Mouse (Mus musculus) C2C12 (cell line): Measurements from ENCODE around the gene Hpn.

Experiments
- CTCF ChIP-seq: IDR thresholded peaks from one replicate; pipeline ENCODE4 v1.5.1; 2011; ENCODE audit not compliant: control insufficient read depth, insufficient read depth, insufficient read length
- FOSL1 ChIP-seq: IDR thresholded peaks from one replicate; pipeline ENCODE4 v1.8.0; 2011; ENCODE audit warnings: mild to moderate bottlenecking, low read length; ENCODE audit not compliant: poor library complexity, insufficient read depth, severe bottlenecking
- MAX ChIP-seq: IDR thresholded peaks from one replicate; pipeline ENCODE4 v1.6.1; 2011; ENCODE audit warnings: mild to moderate bottlenecking, control low read depth
- USF1 ChIP-seq: IDR thresholded peaks from one replicate; pipeline ENCODE4 v1.6.1; 2011; ENCODE audit warnings: low read depth, mild to moderate bottlenecking, control low read depth, moderate library complexity

GRCm38 (mm10) chr7:31110861-31111385, 4.2 kb downstream of the Hpn start:
- TF ChIP-seq MAX (no peak), CTCF (no peak), FOSL1 (no peak), USF1 (no peak)
